Mouse (Mus musculus) cerebellum, adult 2 months (tissue): ENCODE data around the gene 1700067K01Rik.

Source experiments
- CTCF ChIP-seq: fragments of 200-500 bp; IDR thresholded peaks from 2 replicates; pipeline ENCODE4 v1.5.1; 2011; ENCODE audit warnings: low read depth, mild to moderate bottlenecking, control low read depth, low read length, moderate library complexity, borderline replicate concordance; ENCODE audit not compliant: insufficient read depth
- POLR2A ChIP-seq: fragments of 200-500 bp; IDR thresholded peaks from 2 replicates; pipeline ENCODE4 v1.6.1; 2011; ENCODE audit warnings: low read length, control low read depth, borderline replicate concordance; ENCODE audit not compliant: insufficient read depth

DNA sequence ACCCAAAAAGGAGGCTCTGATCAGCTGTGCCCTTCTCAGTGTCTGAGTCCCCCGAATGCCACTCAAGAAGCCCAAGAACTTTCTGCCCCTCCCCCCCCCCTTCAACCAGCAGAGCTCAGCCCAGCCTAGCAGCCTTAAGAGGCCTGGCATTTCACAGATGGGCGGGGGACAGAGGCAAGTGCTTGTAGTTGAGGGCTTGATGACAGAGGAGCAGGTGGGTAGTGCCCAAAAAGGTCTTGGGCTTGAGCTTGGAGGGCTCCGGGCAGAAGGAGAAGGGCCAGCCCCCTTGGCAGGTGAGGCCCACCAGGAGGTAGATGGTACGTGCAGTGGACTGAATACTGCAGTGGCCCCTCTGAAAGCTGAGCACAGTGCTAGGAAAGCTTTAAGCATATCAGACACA, 26.8 kb upstream of the 1700067K01Rik start:
- TF ChIP-seq CTCF = no peak
- no peak for TF ChIP-seq POLR2A
